ENCODE assay signal across 26 mouse cellular contexts in the genomic region with DNA sequence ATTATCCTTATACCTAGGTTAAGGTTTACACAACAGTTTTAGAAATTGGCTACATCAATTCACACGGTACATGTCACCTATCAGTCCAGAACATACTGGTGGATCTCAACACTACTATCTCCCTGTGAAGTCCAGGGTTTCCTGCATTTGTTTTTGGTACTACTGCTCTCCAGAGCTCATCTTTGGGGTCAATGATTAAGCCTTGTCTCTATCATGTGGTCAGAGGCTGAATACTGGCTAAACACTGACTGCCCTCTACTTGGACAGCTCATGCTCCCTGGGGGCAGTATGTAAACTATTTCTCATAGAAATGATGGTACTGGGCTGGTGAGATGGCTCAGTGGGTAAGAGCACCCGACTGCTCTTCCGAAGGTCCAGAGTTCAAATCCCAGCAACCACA. TPM values are rescaled to one million over a fixed set of nuclear protein-coding genes. Genes with fewer than 3 reads are reported as not detected.
A peak's percentile ranks its signal among the peaks of the same experiment; 100 is the strongest.
DNase-seq lines count a peak whose midpoint lies in the region; ATAC-seq lines count a peak whose summit lies in the region.
"Had no signal": no experiment of that assay in that cellular context is flagged by ENCODE, and none has a peak within 500 bp of the region (broad histone marks: within the 10 kb centered on the region; RNA-seq: fewer than 3 reads in every experiment).

No protein-coding gene starts in this region.

- no peak for ATAC-seq in kidney, embryonic 15.5 days (replicated peaks; ENCODE audit: low FRiP score)
- 0 out of 2 replicates have a peak, but pooled peaks have one; percentile 5 for ATAC-seq in liver, embryonic 13.5 days (ENCODE audit: low read depth)
- no peak for ATAC-seq in liver, embryonic 11.5 days (replicated peaks; ENCODE audit: low FRiP score)
- ATAC-seq: activated CD4-positive, CD25-positive, alpha-beta regulatory T cell, adult 4 months; forebrain, embryonic 15.5 days had no signal

- H3K36me3 ChIP-seq in kidney, embryonic 15.5 days = peaks cover 19% of the 10 kb centered on the region
- H3K36me3 ChIP-seq in liver, embryonic 13.5 days = peaks cover 11% of the 10 kb centered on the region; the same call in 1 of the 2 replicates
- H3K36me3 ChIP-seq in liver, embryonic 11.5 days (ENCODE audit: control insufficient read depth, insufficient read depth, low read length) = peaks cover 7% of the 10 kb centered on the region; the same call in 1 of the 2 replicates

- no peak overlapping the region for H3K4me2 ChIP-seq in kidney, embryonic 15.5 days
- no peak overlapping the region for H3K4me2 ChIP-seq in liver, embryonic 13.5 days
- no peak overlapping the region for H3K4me2 ChIP-seq in liver, embryonic 11.5 days
- H3K4me2 ChIP-seq: embryonic facial prominence, embryonic 12.5 days; forebrain, embryonic 15.5 days; hindbrain, embryonic 13.5 days had no signal

- no peak overlapping the region for H3K27ac ChIP-seq in kidney, embryonic 15.5 days
- no peak overlapping the region for H3K27ac ChIP-seq in liver, embryonic 13.5 days
- H3K27ac ChIP-seq in liver, embryonic 11.5 days (ENCODE audit: low read depth, low read length) = no peak overlapping the region
- H3K27ac ChIP-seq: embryonic facial prominence, embryonic 12.5 days; forebrain, embryonic 15.5 days; heart, embryonic 10.5 days; hindbrain, embryonic 13.5 days had no signal

- H3K27me3 ChIP-seq in kidney, embryonic 15.5 days = no peaks in the 10 kb centered on the region
- H3K27me3 ChIP-seq in liver, embryonic 13.5 days = no peaks in the 10 kb centered on the region
- no peaks in the 10 kb centered on the region for H3K27me3 ChIP-seq in liver, embryonic 11.5 days (replicated peaks; ENCODE audit: control insufficient read depth, insufficient read depth, low read length)
- H3K27me3 ChIP-seq: embryonic facial prominence, embryonic 12.5 days; forebrain, embryonic 15.5 days; hindbrain, embryonic 13.5 days had no signal

- no peaks in the 10 kb centered on the region for H3K9me3 ChIP-seq in kidney, embryonic 15.5 days (replicated peaks)
- H3K9me3 ChIP-seq in liver, embryonic 13.5 days (replicated peaks) = no peaks in the 10 kb centered on the region
- no peaks in the 10 kb centered on the region; the same call in 1 of the 2 replicates for H3K9me3 ChIP-seq in liver, embryonic 11.5 days (ENCODE audit: control insufficient read depth, low read length)
- H3K9me3 ChIP-seq: embryonic facial prominence, embryonic 12.5 days; forebrain, embryonic 15.5 days; heart, embryonic 10.5 days; hindbrain, embryonic 13.5 days had no signal

- 94% methylated on average over 3 of the region's 3 CpGs for WGBS in kidney, embryonic 15.5 days
- WGBS in liver, embryonic 13.5 days (ENCODE audit: insufficient replicate concordance) = 76% methylated on average over 3 of the region's 3 CpGs
- WGBS in liver, embryonic 11.5 days = 92% methylated on average over 3 of the region's 3 CpGs

- no peak overlapping the region for H3K9ac ChIP-seq in kidney, embryonic 15.5 days
- no peak overlapping the region for H3K9ac ChIP-seq in liver, embryonic 13.5 days
- no peak overlapping the region for H3K9ac ChIP-seq in liver, embryonic 11.5 days (ENCODE audit: low read depth, low read length)
- H3K9ac ChIP-seq: embryonic facial prominence, embryonic 12.5 days; forebrain, embryonic 15.5 days; hindbrain, embryonic 13.5 days had no signal

- no peak overlapping the region for H3K4me3 ChIP-seq in kidney, embryonic 15.5 days (replicated peaks)
- H3K4me3 ChIP-seq in liver, embryonic 13.5 days (replicated peaks) = no peak overlapping the region
- no peak overlapping the region for H3K4me3 ChIP-seq in liver, embryonic 11.5 days (ENCODE audit: low read depth, low read length)
- H3K4me3 ChIP-seq: embryonic facial prominence, embryonic 12.5 days; forebrain, embryonic 15.5 days; heart, embryonic 10.5 days; hindbrain, embryonic 13.5 days had no signal

- intact Hi-C loops in heart, postnatal 14 days (cut with DNase I) = no loop called here

- DNase-seq in heart, adult 11 months = peak; percentile 43
- no peak for DNase-seq in heart, postnatal 14 days
- peak; percentile 20 to 46 for DNase-seq in kidney, adult 8-10 months
- DNase-seq in liver, embryonic 13.5 days = no peak
- no peak for DNase-seq in liver, embryonic 11.5 days (ENCODE audit: low spot score)
- DNase-seq in lung, adult 18-20 months = no peak
- DNase-seq: adrenal gland, postnatal 14 days; cerebellum, adult 11-12 months; cerebellum, adult 9-10 months; cerebellum, postnatal 25 days; gastrocnemius, postnatal 36 days; heart, adult 18-20 months; heart, postnatal 10 days had no signal

- H3K4me1 ChIP-seq in kidney, embryonic 15.5 days = 0 out of 2 replicates have a peak, but pooled peaks cover 3% of the 10 kb centered on the region
- H3K4me1 ChIP-seq in liver, embryonic 13.5 days (replicated peaks) = peaks cover 13% of the 10 kb centered on the region; the same call in 1 of the 2 replicates
- H3K4me1 ChIP-seq in liver, embryonic 11.5 days (replicated peaks; ENCODE audit: control insufficient read depth, insufficient read depth, low read length) = no peaks in the 10 kb centered on the region
- H3K4me1 ChIP-seq: embryonic facial prominence, embryonic 12.5 days; forebrain, embryonic 15.5 days; heart, embryonic 10.5 days had no signal

RNA-seq across cellular contexts. Expression of a gene that starts 11.7 kb away (rescaled TPM):
- 10 to 100 TPM; 20.4 to 21.0 TPM for total RNA-seq in heart, postnatal 14 days (2021)
- polyA plus RNA-seq in kidney, embryonic 15.5 days (2015; fragmentation: Nextera tagmentation; extraction: Ambion mirVana) = 45.4 and 46.7 TPM in 2 replicates
- polyA plus RNA-seq in liver, embryonic 13.5 days (2015; fragmentation: Nextera tagmentation; extraction: Ambion mirVana) = 15.7 and 17.7 TPM in 2 replicates
- 37.1 and 38.6 TPM in 2 replicates for polyA plus RNA-seq in liver, embryonic 11.5 days (2014; fragmentation: Nextera tagmentation; extraction: Ambion mirVana)

RNA-seq across cellular contexts. Expression of a gene that starts 53.0 kb away (rescaled TPM):
- not detected for total RNA-seq in heart, postnatal 14 days (2021)
- polyA plus RNA-seq in kidney, embryonic 15.5 days (2015; fragmentation: Nextera tagmentation; extraction: Ambion mirVana) = 0.32 and 0.42 TPM in 2 replicates
- 0.16 TPM in 1 of 2 replicates, not detected in the other for polyA plus RNA-seq in liver, embryonic 13.5 days (2015; fragmentation: Nextera tagmentation; extraction: Ambion mirVana)
- polyA plus RNA-seq in liver, embryonic 11.5 days (2014; fragmentation: Nextera tagmentation; extraction: Ambion mirVana) = 0.26 TPM in 1 of 2 replicates, not detected in the other
- total RNA-seq: gastrocnemius, adult 8-10 months; gastrocnemius, postnatal 36 days; heart, adult 18-20 months; heart, postnatal 10 days; hematopoietic stem cell, adult 5-6 weeks; MEL had no signal
- polyA plus RNA-seq: activated CD4-positive, CD25-positive, alpha-beta regulatory T cell, adult 4 months; C2C12; cortical plate, adult 2 months; forebrain, embryonic 11.5 days; heart, embryonic 10.5 days; heart, embryonic 14.5 days had no signal

Comparison
In these comparisons a context has a peak if more than half of its experiments do, and no peak if none do; other contexts are left out.
1. DNase-seq: peak in heart, adult 11 months (single experiment) and kidney, adult 8-10 months (2 of 2); none in heart, postnatal 14 days (0 of 2), liver, embryonic 13.5 days (single experiment), liver, embryonic 11.5 days (single experiment) and lung, adult 18-20 months (0 of 2).